Mouse (Mus musculus): ENCODE measurements around the gene Slc17a1.

Slc17a1 gene

GRCm38 (mm10) chr13:23889011-23889605, 21.6 kb downstream of the Slc17a1 start:
- DNase-seq (ENCODE audit: low spot score) = no peak

- DNase-seq (ENCODE audit: low spot score) = no peak
Observed at GRCm38 (mm10) chr13:23892592-23893268, 25.2 kb downstream of the Slc17a1 start.

- DNase-seq (ENCODE audit: low spot score) = no peak
Observed at GRCm38 (mm10) chr13:23893269-23893593, 25.7 kb downstream of the Slc17a1 start.

GRCm38 (mm10) chr13:23898242-23898641, 30.7 kb downstream of the Slc17a1 start:
- DNase-seq (ENCODE audit: low spot score) = no peak

GRCm38 (mm10) chr13:23906906-23907305, 39.4 kb downstream of the Slc17a1 start:
- DNase-seq (ENCODE audit: low spot score) = no peak

- DNase-seq (ENCODE audit: low spot score) = no peak
Observed at GRCm38 (mm10) chr13:23910121-23910520, 42.6 kb downstream of the Slc17a1 start.

- DNase-seq (ENCODE audit: low spot score) = no peak
Observed at GRCm38 (mm10) chr13:23911335-23911734, 43.8 kb downstream of the Slc17a1 start.

GRCm38 (mm10) chr13:23913791-23914306, 46.3 kb downstream of the Slc17a1 start:
- peak; percentile 65 for DNase-seq (ENCODE audit: low spot score)

GRCm38 (mm10) chr13:23914376-23915167, 47.0 kb downstream of the Slc17a1 start, which contains the start of gene Slc17a4:
Gene Slc17a4 (minus strand): TSS chr13:23915009.
- no peak for DNase-seq (ENCODE audit: low spot score)

- DNase-seq (ENCODE audit: low spot score) = no peak
Observed at GRCm38 (mm10) chr13:23916132-23916531, 48.6 kb downstream of the Slc17a1 start.

GRCm38 (mm10) chr13:23917674-23918073, 50.1 kb downstream of the Slc17a1 start:
- DNase-seq (ENCODE audit: low spot score) = no peak

GRCm38 (mm10) chr13:23925792-23926191, 58.2 kb downstream of the Slc17a1 start:
- no peak for DNase-seq (ENCODE audit: low spot score)

GRCm38 (mm10) chr13:23928637-23929036, 61.1 kb downstream of the Slc17a1 start:
- DNase-seq (ENCODE audit: low spot score) = no peak

GRCm38 (mm10) chr13:23930461-23930860, 62.9 kb downstream of the Slc17a1 start:
- no peak for DNase-seq (ENCODE audit: low spot score)

GRCm38 (mm10) chr13:23930904-23931303, 63.4 kb downstream of the Slc17a1 start:
- no peak for DNase-seq (ENCODE audit: low spot score)

- no peak for DNase-seq (ENCODE audit: low spot score)
Observed at GRCm38 (mm10) chr13:23933421-23934210, 66.1 kb downstream of the Slc17a1 start, which contains the start of gene Hist1h2ba. Gene Hist1h2ba (minus strand): TSS chr13:23934156.

GRCm38 (mm10) chr13:23934211-23934520, 66.6 kb downstream of the Slc17a1 start, which contains the start of gene Hist1h2aa:
Gene Hist1h2aa (plus strand): TSS chr13:23934462.
- no peak for DNase-seq (ENCODE audit: low spot score)

GRCm38 (mm10) chr13:23938699-23939098, 71.1 kb downstream of the Slc17a1 start:
- no peak for DNase-seq (ENCODE audit: low spot score)

GRCm38 (mm10) chr13:23940291-23940690, 72.7 kb downstream of the Slc17a1 start:
- no peak for DNase-seq (ENCODE audit: low spot score)

GRCm38 (mm10) chr13:23942861-23943260, 75.3 kb downstream of the Slc17a1 start:
- no peak for DNase-seq (ENCODE audit: low spot score)
